Mouse (Mus musculus): ENCODE results near the gene Keg1. TPM values are rescaled to one million over a fixed set of nuclear protein-coding genes. Genes with fewer than 3 reads are reported as not detected.

The Keg1 gene
- 0.69 and 0.88 TPM in 2 replicates for polyA plus RNA-seq (2015; fragmentation: Nextera tagmentation; extraction: Ambion mirVana)

GRCm38 (mm10) chr19:12695590-12695989 lies at the start of gene Keg1:
Gene Keg1, plus strand, starts transcription at chr19:12695786.

GRCm38 (mm10) chr19:12670139-12670538 lies 25.4 kb upstream of the Keg1 start, which contains the start of gene Olfr1442:
Gene Olfr1442, plus strand, starts transcription at chr19:12670439.

GRCm38 (mm10) chr19:12677812-12678211 lies 17.8 kb upstream of the Keg1 start, which contains the start of gene Olfr1443:
Gene Olfr1443, plus strand, starts transcription at chr19:12678112.

GRCm38 (mm10) chr19:12765308-12765707 lies 69.7 kb downstream of the Keg1 start, which contains the start of gene Cntf:
Gene Cntf, minus strand, starts transcription at chr19:12765632.

Other genes starting within 250 kb of the Keg1 start
- 2.1 and 2.6 TPM in 2 replicates for gene Mpeg1, start 235.0 kb upstream of the Keg1 start, polyA plus RNA-seq (2015; fragmentation: Nextera tagmentation; extraction: Ambion mirVana)
- gene Dtx4, start 194.3 kb upstream of the Keg1 start, polyA plus RNA-seq (2015; fragmentation: Nextera tagmentation; extraction: Ambion mirVana): 6.3 and 10.4 TPM in 2 replicates
- gene Fam111a, start 150.0 kb upstream of the Keg1 start, polyA plus RNA-seq (2015; fragmentation: Nextera tagmentation; extraction: Ambion mirVana): 9.0 and 9.4 TPM in 2 replicates
- gene Gm4952, start 95.8 kb upstream of the Keg1 start, polyA plus RNA-seq (2015; fragmentation: Nextera tagmentation; extraction: Ambion mirVana): 5.5 and 10.4 TPM in 2 replicates
- gene Glyat, start 62.5 kb upstream of the Keg1 start, polyA plus RNA-seq (2015; fragmentation: Nextera tagmentation; extraction: Ambion mirVana): 0.15 and 0.47 TPM in 2 replicates
- gene Olfr1442, start 25.3 kb upstream of the Keg1 start, polyA plus RNA-seq (2015; fragmentation: Nextera tagmentation; extraction: Ambion mirVana): not detected in 2 replicates
- not detected in 2 replicates for gene Olfr1443, start 17.7 kb upstream of the Keg1 start, polyA plus RNA-seq (2015; fragmentation: Nextera tagmentation; extraction: Ambion mirVana)
- 0.43 and 0.69 TPM in 2 replicates for gene Cntf, start 69.8 kb downstream of the Keg1 start, polyA plus RNA-seq (2015; fragmentation: Nextera tagmentation; extraction: Ambion mirVana)
- gene Zfp91, start 100.3 kb downstream of the Keg1 start, polyA plus RNA-seq (2015; fragmentation: Nextera tagmentation; extraction: Ambion mirVana): 11.3 and 12.5 TPM in 2 replicates
- 3.7 and 5.1 TPM in 2 replicates for gene Lpxn, start 100.4 kb downstream of the Keg1 start, polyA plus RNA-seq (2015; fragmentation: Nextera tagmentation; extraction: Ambion mirVana)
- not detected in 2 replicates for gene Gm5244, start 150.9 kb downstream of the Keg1 start, polyA plus RNA-seq (2015; fragmentation: Nextera tagmentation; extraction: Ambion mirVana)
- not detected in 2 replicates for gene Olfr1444, start 161.5 kb downstream of the Keg1 start, polyA plus RNA-seq (2015; fragmentation: Nextera tagmentation; extraction: Ambion mirVana)
- gene Olfr1445, start 188.1 kb downstream of the Keg1 start, polyA plus RNA-seq (2015; fragmentation: Nextera tagmentation; extraction: Ambion mirVana): not detected in 2 replicates
- not detected in 2 replicates for gene Olfr1446, start 197.7 kb downstream of the Keg1 start, polyA plus RNA-seq (2015; fragmentation: Nextera tagmentation; extraction: Ambion mirVana)
- gene Olfr1447, start 208.0 kb downstream of the Keg1 start, polyA plus RNA-seq (2015; fragmentation: Nextera tagmentation; extraction: Ambion mirVana): not detected in 2 replicates
- not detected in 2 replicates for gene Olfr1448, start 228.6 kb downstream of the Keg1 start, polyA plus RNA-seq (2015; fragmentation: Nextera tagmentation; extraction: Ambion mirVana)
- gene Olfr1449, start 235.1 kb downstream of the Keg1 start, polyA plus RNA-seq (2015; fragmentation: Nextera tagmentation; extraction: Ambion mirVana): not detected in 2 replicates

Measured in adrenal gland, postnatal 0 days (tissue).